Mouse (Mus musculus): ENCODE measurements at regions not wholly inside any gene's neighbourhood (a gene's known extent, or its start where the extent isn't known, plus 50 kb on each side); places are given as distances from the start of the nearest gene placed in this dataset.

GRCm38 (mm10) chr15:32012044-32012443 is 165.0 kb upstream of the Tas2r119 start:
- ATAC-seq (ENCODE audit: insufficient read depth) (no peak), DNase-seq (ENCODE audit: low read depth in 3 of 3, low spot score in 3 of 3) (no peak)
- WGBS (ENCODE audit: insufficient replicate concordance) = 29% methylated on average over 2 of the region's 2 CpGs
- Histone ChIP-seq H3K36me3 (replicated peaks; ENCODE audit: control insufficient read depth, insufficient read depth, low read depth) (no peaks in the 10 kb centered on the region), H3K4me1 (replicated peaks; ENCODE audit: control insufficient read depth in 2 of 2, insufficient read depth in 2 of 2, low read length in 1 of 2) (no peaks in the 10 kb centered on the region), H3K27ac (no peak overlapping the region), H3K4me3 (ENCODE audit: insufficient read depth in 1 of 2, low read depth in 2 of 2, low read length in 2 of 2) (no peak overlapping the region), H3K9ac (replicated peaks) (no peak overlapping the region), H3K4me2 (ENCODE audit: low read depth) (no peak overlapping the region), H3K9me3 (ENCODE audit: control insufficient read depth, low read length) (no peaks in the 10 kb centered on the region), H3K27me3 (ENCODE audit: control insufficient read depth, insufficient read depth, low read length) (no peaks in the 10 kb centered on the region)
- TF ChIP-seq CTCF (IDR thresholded peaks at IDR 0.05; ENCODE audit: low read depth) (peak; percentile 44), EP300 (IDR thresholded peaks at IDR 0.05; ENCODE audit: low read depth) (no peak)

- Histone ChIP-seq H3K9ac (replicated peaks) (no peak overlapping the region), H3K4me3 (ENCODE audit: insufficient read depth in 1 of 2, low read depth in 2 of 2, low read length in 2 of 2) (no peak overlapping the region), H3K9me3 (ENCODE audit: control insufficient read depth, low read length) (no peaks in the 10 kb centered on the region), H3K27me3 (ENCODE audit: control insufficient read depth, insufficient read depth, low read length) (no peaks in the 10 kb centered on the region), H3K36me3 (replicated peaks; ENCODE audit: control insufficient read depth, insufficient read depth, low read depth) (no peaks in the 10 kb centered on the region), H3K27ac (no peak overlapping the region), H3K4me1 (replicated peaks; ENCODE audit: control insufficient read depth in 2 of 2, insufficient read depth in 2 of 2, low read length in 1 of 2) (no peaks in the 10 kb centered on the region), H3K4me2 (ENCODE audit: low read depth) (no peak overlapping the region)
- TF ChIP-seq EP300 (IDR thresholded peaks at IDR 0.05; ENCODE audit: low read depth) = no peak
- no peak for TF ChIP-seq CTCF (IDR thresholded peaks at IDR 0.05; ENCODE audit: low read depth)
- no peak for DNase-seq (ENCODE audit: low read depth in 3 of 3, low spot score in 3 of 3)
- 48% methylated on average over 5 of the region's 5 CpGs for WGBS (ENCODE audit: insufficient replicate concordance)
- ATAC-seq (ENCODE audit: insufficient read depth) = no peak
Observed at GRCm38 (mm10) chr15:32012838-32013237, 164.3 kb upstream of the Tas2r119 start.

GRCm38 (mm10) chr15:32015169-32015568 is 161.9 kb upstream of the Tas2r119 start:
- Histone ChIP-seq H3K9me3 (ENCODE audit: control insufficient read depth, low read length) (no peaks in the 10 kb centered on the region), H3K27ac (no peak overlapping the region), H3K4me1 (replicated peaks; ENCODE audit: control insufficient read depth in 2 of 2, insufficient read depth in 2 of 2, low read length in 1 of 2) (no peaks in the 10 kb centered on the region), H3K27me3 (ENCODE audit: control insufficient read depth, insufficient read depth, low read length) (no peaks in the 10 kb centered on the region), H3K36me3 (replicated peaks; ENCODE audit: control insufficient read depth, insufficient read depth, low read depth) (no peaks in the 10 kb centered on the region), H3K9ac (replicated peaks) (no peak overlapping the region), H3K4me3 (ENCODE audit: insufficient read depth in 1 of 2, low read depth in 2 of 2, low read length in 2 of 2) (no peak overlapping the region), H3K4me2 (ENCODE audit: low read depth) (no peak overlapping the region)
- TF ChIP-seq CTCF (IDR thresholded peaks at IDR 0.05; ENCODE audit: low read depth) (no peak), EP300 (IDR thresholded peaks at IDR 0.05; ENCODE audit: low read depth) (no peak)
- WGBS (ENCODE audit: insufficient replicate concordance) = 46% methylated on average over 4 of the region's 4 CpGs
- DNase-seq (ENCODE audit: low read depth in 3 of 3, low spot score in 3 of 3) (no peak), ATAC-seq (ENCODE audit: insufficient read depth) (no peak)

GRCm38 (mm10) chr15:32020323-32021008 is 156.6 kb upstream of the Tas2r119 start:
- no peak overlapping the region; a peak in 1 of 4 replicates for H3K4me3 ChIP-seq (ENCODE audit: insufficient read depth in 1 of 2, low read depth in 2 of 2, low read length in 2 of 2)

GRCm38 (mm10) chr15:32021009-32021602 is 156.0 kb upstream of the Tas2r119 start:
- ATAC-seq (ENCODE audit: insufficient read depth) = no peak
- no peak overlapping the region for H3K4me3 ChIP-seq (ENCODE audit: insufficient read depth in 1 of 2, low read depth in 2 of 2, low read length in 2 of 2)
- no peak overlapping the region for H3K4me2 ChIP-seq (ENCODE audit: low read depth)
- WGBS (ENCODE audit: insufficient replicate concordance) = 43% methylated on average over 5 of the region's 5 CpGs
- TF ChIP-seq CTCF (IDR thresholded peaks at IDR 0.05; ENCODE audit: low read depth) = no peak
- no peaks in the 10 kb centered on the region for H3K36me3 ChIP-seq (replicated peaks; ENCODE audit: control insufficient read depth, insufficient read depth, low read depth)
- H3K9ac ChIP-seq (replicated peaks) = no peak overlapping the region
- H3K9me3 ChIP-seq (ENCODE audit: control insufficient read depth, low read length) = no peaks in the 10 kb centered on the region
- no peak overlapping the region for H3K27ac ChIP-seq
- DNase-seq (ENCODE audit: low read depth in 3 of 3, low spot score in 3 of 3) = no peak
- no peaks in the 10 kb centered on the region for H3K4me1 ChIP-seq (replicated peaks; ENCODE audit: control insufficient read depth in 2 of 2, insufficient read depth in 2 of 2, low read length in 1 of 2)
- H3K27me3 ChIP-seq (ENCODE audit: control insufficient read depth, insufficient read depth, low read length) = no peaks in the 10 kb centered on the region

More at GRCm38 (mm10) chr15:32020323-32021008, 156.6 kb upstream of the Tas2r119 start:
- DNase-seq (ENCODE audit: low read depth in 3 of 3, low spot score in 3 of 3) = no peak
- Histone ChIP-seq H3K27ac (no peak overlapping the region), H3K27me3 (ENCODE audit: control insufficient read depth, insufficient read depth, low read length) (no peaks in the 10 kb centered on the region), H3K36me3 (replicated peaks; ENCODE audit: control insufficient read depth, insufficient read depth, low read depth) (no peaks in the 10 kb centered on the region), H3K4me1 (replicated peaks; ENCODE audit: control insufficient read depth in 2 of 2, insufficient read depth in 2 of 2, low read length in 1 of 2) (no peaks in the 10 kb centered on the region), H3K9me3 (ENCODE audit: control insufficient read depth, low read length) (no peaks in the 10 kb centered on the region), H3K9ac (replicated peaks) (no peak overlapping the region), H3K4me2 (ENCODE audit: low read depth) (no peak overlapping the region; the same call in 1 of the 2 replicates)
- ATAC-seq (ENCODE audit: insufficient read depth) = no peak
- TF ChIP-seq EP300 (IDR thresholded peaks at IDR 0.05; ENCODE audit: low read depth) (no peak), CTCF (IDR thresholded peaks at IDR 0.05; ENCODE audit: low read depth) (no peak)
- WGBS (ENCODE audit: insufficient replicate concordance) = 22% methylated on average over 6 of the region's 6 CpGs
